11 mouse cellular contexts compared by ENCODE assay signal in genomic region chr5:92490779-92491178, GRCm38 (mm10). TPM values are rescaled to one million over a fixed set of nuclear protein-coding genes. Genes with fewer than 3 reads are reported as not detected.
DNase-seq lines count a peak whose midpoint lies in the region; ATAC-seq lines count a peak whose summit lies in the region.
"Had no signal": no experiment of that assay in that cellular context is flagged by ENCODE, and none has a peak within 500 bp of the region (broad histone marks: within the 10 kb centered on the region; RNA-seq: fewer than 3 reads in every experiment).

No protein-coding gene starts in this region.

- no peak overlapping the region for H3K4me2 ChIP-seq in neural tube, embryonic 14.5 days (ENCODE audit: low read depth, low read length)
- H3K4me2 ChIP-seq: heart, embryonic 11.5 days; lung, embryonic 15.5 days had no signal

- no peak for ATAC-seq in neural tube, embryonic 14.5 days (ENCODE audit: low read depth)
- ATAC-seq in common myeloid progenitor, adult 5-6 weeks (replicated peaks; ENCODE audit: low read depth, poor library complexity, severe bottlenecking) = peak; percentile 64
- peak; percentile 35 for ATAC-seq in megakaryocyte progenitor cell, adult 5-6 weeks (replicated peaks; ENCODE audit: poor library complexity)
- ATAC-seq: forebrain, embryonic 14.5 days had no signal

- no peaks in the 10 kb centered on the region for H3K9me3 ChIP-seq in neural tube, embryonic 14.5 days (ENCODE audit: control insufficient read depth, low read length)
- H3K9me3 ChIP-seq in forebrain, embryonic 10.5 days = peaks cover 6% of the 10 kb centered on the region; the same call in 1 of the 2 replicates
- H3K9me3 ChIP-seq: lung, embryonic 15.5 days had no signal

- no peaks in the 10 kb centered on the region for H3K4me1 ChIP-seq in neural tube, embryonic 14.5 days (ENCODE audit: control insufficient read depth, insufficient read depth, low read length)
- H3K4me1 ChIP-seq in forebrain, embryonic 10.5 days = peaks cover 38% of the 10 kb centered on the region

- 66% methylated on average over 4 of the region's 4 CpGs for WGBS in neural tube, embryonic 14.5 days
- 71% methylated on average over 4 of the region's 4 CpGs for WGBS in forebrain, embryonic 10.5 days

- no peaks in the 10 kb centered on the region for H3K27me3 ChIP-seq in neural tube, embryonic 14.5 days (ENCODE audit: control insufficient read depth, insufficient read depth, low read length)
- H3K27me3 ChIP-seq in forebrain, embryonic 10.5 days (ENCODE audit: poor library complexity, severe bottlenecking) = no peaks in the 10 kb centered on the region
- H3K27me3 ChIP-seq: lung, embryonic 15.5 days had no signal

- H3K36me3 ChIP-seq in neural tube, embryonic 14.5 days (ENCODE audit: control insufficient read depth, insufficient read depth, low read length) = no peaks in the 10 kb centered on the region
- H3K36me3 ChIP-seq in forebrain, embryonic 10.5 days (replicated peaks) = peaks cover 10% of the 10 kb centered on the region
- H3K36me3 ChIP-seq: lung, embryonic 15.5 days had no signal

- H3K27ac ChIP-seq in neural tube, embryonic 14.5 days (ENCODE audit: low read depth, low read length) = 0 out of 2 replicates have a peak overlapping the region, but pooled peaks have one; percentile 16
- no peak overlapping the region for H3K27ac ChIP-seq in forebrain, embryonic 10.5 days
- H3K27ac ChIP-seq: lung, embryonic 15.5 days had no signal

- no peak overlapping the region for H3K4me3 ChIP-seq in neural tube, embryonic 14.5 days (ENCODE audit: low read depth, low read length)
- H3K4me3 ChIP-seq in forebrain, embryonic 10.5 days = no peak overlapping the region
- H3K4me3 ChIP-seq: lung, embryonic 15.5 days had no signal

- no peak overlapping the region for H3K9ac ChIP-seq in neural tube, embryonic 14.5 days (replicated peaks; ENCODE audit: low read depth, low read length)
- H3K9ac ChIP-seq: lung, embryonic 15.5 days had no signal

- DNase-seq in neural tube, embryonic 10.5 days (ENCODE audit: extremely low spot score, low spot score) = no peak
- peak; percentile 89 for DNase-seq in thymus, postnatal 14 days
- DNase-seq in kidney, postnatal 36 days = no peak
- no peak for DNase-seq in forebrain, embryonic 10.5 days (ENCODE audit: extremely low spot score, low spot score)
- no peak for DNase-seq in cerebellum, adult 9-10 months

RNA-seq across cellular contexts. Expression of gene Scarb2, which starts 15.9 kb away (rescaled TPM):
- polyA plus RNA-seq in neural tube, embryonic 14.5 days (2014; fragmentation: Nextera tagmentation; extraction: Ambion mirVana) = 16.2 and 17.6 TPM in 2 replicates
- total RNA-seq in common myeloid progenitor, adult 5-6 weeks (2017) = 42.8 and 46.9 TPM in 2 replicates
- total RNA-seq in megakaryocyte progenitor cell, adult 5-6 weeks (2015) = 27.0 and 30.0 TPM in 2 replicates
- 40.4 and 44.8 TPM in 2 replicates for total RNA-seq in megakaryocyte progenitor cell, adult 5-6 weeks (2017)
- 7.8 and 9.7 TPM in 2 replicates for polyA plus RNA-seq in forebrain, embryonic 10.5 days (2016; fragmentation: Nextera tagmentation; extraction: Ambion mirVana)

RNA-seq across cellular contexts. Expression of gene Nup54, which starts 55.8 kb away (rescaled TPM):
- polyA plus RNA-seq in neural tube, embryonic 14.5 days (2014; fragmentation: Nextera tagmentation; extraction: Ambion mirVana) = 52.7 and 53.7 TPM in 2 replicates
- total RNA-seq in common myeloid progenitor, adult 5-6 weeks (2017) = 71.8 and 82.3 TPM in 2 replicates
- total RNA-seq in megakaryocyte progenitor cell, adult 5-6 weeks (2015) = 78.1 and 96.0 TPM in 2 replicates
- 75.8 and 82.2 TPM in 2 replicates for total RNA-seq in megakaryocyte progenitor cell, adult 5-6 weeks (2017)
- 75.1 and 75.8 TPM in 2 replicates for polyA plus RNA-seq in forebrain, embryonic 10.5 days (2016; fragmentation: Nextera tagmentation; extraction: Ambion mirVana)
